Mouse (Mus musculus) CH12.LX (cell line): ENCODE measurements at regions not wholly inside any gene's neighbourhood (a gene's known extent, or its start where the extent isn't known, plus 50 kb on each side); places are given as distances from the start of the nearest gene placed in this dataset.

Source experiments
- CTCF ChIP-seq, 2 experiments: IDR thresholded peaks in 1 of 2; conservative IDR thresholded peaks in 1 of 2; 2 replicates each; pipeline ENCODE4 v1.5.1; 2011 to 2012; ENCODE audit warnings: low read depth in 2 of 2, low read length in 2 of 2, improper control_type of control experiment in 1 of 2, inconsistent platforms in 1 of 2, mild to moderate bottlenecking in 1 of 2, moderate library complexity in 1 of 2
- GABPA ChIP-seq: IDR thresholded peaks from 2 replicates; pipeline ENCODE4 v1.6.1; 2012; ENCODE audit warnings: low read depth, low read length, improper control_type of control experiment, inconsistent platforms; ENCODE audit not compliant: insufficient replicate concordance
- MAZ ChIP-seq: IDR thresholded peaks from 2 replicates; pipeline ENCODE4 v1.6.1; 2012; ENCODE audit warnings: low read depth, mild to moderate bottlenecking, inconsistent platforms, low read length, improper control_type of control experiment, moderate library complexity
- POLR2AphosphoS2 ChIP-seq: IDR thresholded peaks from 2 replicates; pipeline ENCODE4 v1.6.1; 2011; ENCODE audit warnings: low read depth, low read length, improper control_type of control experiment
- TCF12 ChIP-seq: IDR thresholded peaks from 2 replicates; pipeline ENCODE4 v1.6.1; 2014; ENCODE audit warnings: low read depth, mild to moderate bottlenecking, inconsistent platforms, low read length, improper control_type of control experiment
- USF1 ChIP-seq: IDR thresholded peaks from 2 replicates; pipeline ENCODE4 v1.6.1; 2014; ENCODE audit warnings: low read depth, mild to moderate bottlenecking, inconsistent platforms, low read length, improper control_type of control experiment
- ZKSCAN1 ChIP-seq: IDR thresholded peaks from 2 replicates; pipeline ENCODE4 v1.6.1; 2012; ENCODE audit warnings: low read depth, inconsistent platforms, low read length, improper control_type of control experiment, borderline replicate concordance

DNA sequence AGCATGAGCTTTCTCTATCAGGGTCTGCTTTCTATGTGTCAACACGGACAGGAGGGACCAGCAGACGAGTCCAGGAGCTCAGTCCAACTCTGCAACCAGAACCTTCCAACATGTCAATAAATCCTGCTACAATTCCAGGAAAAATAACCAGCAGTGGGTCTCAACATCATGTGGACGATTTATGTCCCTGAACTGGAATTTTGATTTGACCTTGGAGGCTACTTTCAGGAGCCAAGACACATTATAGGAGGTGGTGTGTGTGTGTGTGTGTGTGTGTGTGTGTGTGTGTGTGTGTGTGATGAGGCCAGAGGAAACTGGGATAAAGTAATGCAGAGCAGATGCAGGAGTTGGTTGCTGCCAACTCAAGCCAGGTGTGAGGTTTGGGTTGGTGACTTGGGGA is 107.8 kb downstream of the Edn3 start:
- no peak for TF ChIP-seq MAZ
- TF ChIP-seq TCF12, result no peak
- no peak for TF ChIP-seq POLR2AphosphoS2
- TF ChIP-seq GABPA, result no peak
- TF ChIP-seq USF1, result no peak
- no peak for TF ChIP-seq CTCF (conservative IDR thresholded peaks at IDR 0.05 in 1 of 2, IDR thresholded peaks at IDR 0.05 in 1 of 2; ENCODE audit: low read depth in 2 of 2, low read length in 2 of 2)
- TF ChIP-seq ZKSCAN1, result no peak
